Mouse (Mus musculus) kidney, embryonic 16.5 days (tissue): ENCODE measurements around the gene Gm17783. TPM values are rescaled to one million over a fixed set of nuclear protein-coding genes. Genes with fewer than 3 reads are reported as not detected.
"Not testable (repeated sequence)": the region's sequence is repeated elsewhere in the genome, so short reads cannot be mapped to it uniquely, and the experiment has no call there.

ENCODE experiments used
- ATAC-seq: fragments of 200-750 bp; cut with Nextera tagmentation; 2 replicates; pipeline ENCODE4 v1.8.0; 2017; ENCODE audit warnings: moderate TSS enrichment; ENCODE audit not compliant: low FRiP score, low TSS enrichment
- H3K27ac ChIP-seq: fragments of 300-500 bp; sonication (generic); 2 replicates; pipeline ENCODE4 v1.5.1; 2014; ENCODE audit warnings: low read length
- H3K27me3 ChIP-seq: fragments of 300-500 bp; sonication (generic); 2 replicates; pipeline ENCODE4 v1.6.1; 2014; ENCODE audit warnings: low read length, control low read depth, mixed read lengths; ENCODE audit not compliant: insufficient read depth
- H3K36me3 ChIP-seq: fragments of 300-500 bp; sonication (generic); 2 replicates; pipeline ENCODE4 v1.6.1; 2014; ENCODE audit warnings: low read length, control low read depth, mixed read lengths; ENCODE audit not compliant: insufficient read depth
- H3K4me1 ChIP-seq: fragments of 300-500 bp; sonication (generic); 2 replicates; pipeline ENCODE4 v1.6.1; 2014; ENCODE audit warnings: low read length, control low read depth, mixed read lengths; ENCODE audit not compliant: insufficient read depth
- H3K4me2 ChIP-seq: fragments of 300-500 bp; sonication (generic); replicated peaks from 2 replicates; pipeline ENCODE4 v1.6.1; 2014; ENCODE audit warnings: low read depth, low read length
- H3K4me3 ChIP-seq: fragments of 300-500 bp; sonication (generic); 2 replicates; pipeline ENCODE4 v1.5.1; 2014; ENCODE audit warnings: mild to moderate bottlenecking, low read length
- H3K9ac ChIP-seq: fragments of 300-500 bp; sonication (generic); replicated peaks from 2 replicates; pipeline ENCODE4 v1.6.1; 2014; ENCODE audit warnings: low read length
- H3K9me3 ChIP-seq: fragments of 300-500 bp; sonication (generic); 2 replicates; pipeline ENCODE4 v1.6.1; 2016; ENCODE audit warnings: low read length, control low read depth
- WGBS: fragments of 180-500 bp; shearing (Covaris S2); extraction: QIAGEN DNeasy Blood & Tissue Kit; methylation state at CpG from one replicate; pipeline ENCODE4 v1.1.7; 2014; 5-methylcytosine and 5-hydroxymethylcytosine counted together
- polyA plus RNA-seq: library from polyadenylated mRNA; unstranded; fragments of >200 nt; fragmentation: Nextera tagmentation; extraction: Ambion mirVana; gene quantifications from 2 replicates; pipeline ENCODE4 v1.2.1, GENCODE M21; 2015

Gene Gm17783
- polyA plus RNA-seq, 1 experiment from 2014 or later: 3.1 TPM

- H3K4me2 ChIP-seq: no peak overlapping the region
- no peaks in the 10 kb centered on the region for H3K36me3 ChIP-seq
- ATAC-seq: no peak
- H3K4me3 ChIP-seq: no peak overlapping the region
- WGBS: 74% methylated on average over 1 of the region's 1 CpGs
- H3K4me1 ChIP-seq: no peaks in the 10 kb centered on the region
- no peak overlapping the region for H3K27ac ChIP-seq
- no peaks in the 10 kb centered on the region for H3K27me3 ChIP-seq
- H3K9ac ChIP-seq: no peak overlapping the region
- H3K9me3 ChIP-seq: no peaks in the 10 kb centered on the region
Observed at GRCm38 (mm10) chr16:45495326-45495725, 36.5 kb downstream of the Gm17783 start.

GRCm38 (mm10) chr16:45492927-45493326, 38.9 kb downstream of the Gm17783 start, which contains the start of gene Gm609:
Gene Gm609, minus strand, starts transcription at chr16:45492969.
- whole genome bisulfite sequencing: 51% methylated on average over 5 of the region's 5 CpGs
- Histone ChIP-seq H3K27me3 (no peaks in the 10 kb centered on the region), H3K27ac (no peak within 1 kb of the TSS), H3K9ac (no peak within 1 kb of the TSS), H3K4me3 (no peak within 1 kb of the TSS), H3K9me3 (no peaks in the 10 kb centered on the region), H3K36me3 (no peaks in the 10 kb centered on the region), H3K4me1 (no peaks in the 10 kb centered on the region), H3K4me2 (no peak within 1 kb of the TSS)
- ATAC-seq: peak; percentile 95

GRCm38 (mm10) chr16:45476991-45477390, 54.9 kb downstream of the Gm17783 start:
- H3K4me3 ChIP-seq: no peak overlapping the region
- no peaks in the 10 kb centered on the region for H3K4me1 ChIP-seq
- no peaks in the 10 kb centered on the region for H3K27me3 ChIP-seq
- no peak overlapping the region for H3K27ac ChIP-seq
- H3K4me2 ChIP-seq: no peak overlapping the region
- no peaks in the 10 kb centered on the region for H3K9me3 ChIP-seq
- H3K9ac ChIP-seq: no peak overlapping the region
- H3K36me3 ChIP-seq: no peaks in the 10 kb centered on the region
- ATAC-seq: no peak

- not testable (repeated sequence) for H3K27ac ChIP-seq, ATAC-seq, H3K36me3 ChIP-seq, H3K27me3 ChIP-seq, H3K9ac ChIP-seq, H3K4me1 ChIP-seq, H3K4me2 ChIP-seq, H3K9me3 ChIP-seq, H3K4me3 ChIP-seq
- WGBS: 42% methylated on average over 3 of the region's 3 CpGs
Observed at GRCm38 (mm10) chr16:45471836-45472235, 60.0 kb downstream of the Gm17783 start.

Other genes starting within 250 kb of the Gm17783 start
- gene Cd200, start 123.0 kb downstream of the Gm17783 start, polyA plus RNA-seq: 37.2 and 40.1 TPM in 2 replicates
- gene Gm609, start 39.1 kb downstream of the Gm17783 start, polyA plus RNA-seq: 0.59 and 0.78 TPM in 2 replicates
- gene Slc9c1, start 3.3 kb upstream of the Gm17783 start, polyA plus RNA-seq: not detected in 2 replicates
- 0.14 TPM in 2 replicates for gene Gcsam, start 78.3 kb upstream of the Gm17783 start, polyA plus RNA-seq
- 0.21 and 0.27 TPM in 2 replicates for gene BC016579, start 122.0 kb upstream of the Gm17783 start, polyA plus RNA-seq
- 0.08 and 0.10 TPM in 2 replicates for gene Tmprss7, start 161.6 kb upstream of the Gm17783 start, polyA plus RNA-seq
- 6.8 and 9.3 TPM in 2 replicates for gene Tagln3, start 192.6 kb upstream of the Gm17783 start, polyA plus RNA-seq
- 36.4 and 36.7 TPM in 2 replicates for gene Abhd10, start 210.9 kb upstream of the Gm17783 start, polyA plus RNA-seq